Comparison of ENCODE assay signal across 1 mouse cellular context in the genomic region with DNA sequence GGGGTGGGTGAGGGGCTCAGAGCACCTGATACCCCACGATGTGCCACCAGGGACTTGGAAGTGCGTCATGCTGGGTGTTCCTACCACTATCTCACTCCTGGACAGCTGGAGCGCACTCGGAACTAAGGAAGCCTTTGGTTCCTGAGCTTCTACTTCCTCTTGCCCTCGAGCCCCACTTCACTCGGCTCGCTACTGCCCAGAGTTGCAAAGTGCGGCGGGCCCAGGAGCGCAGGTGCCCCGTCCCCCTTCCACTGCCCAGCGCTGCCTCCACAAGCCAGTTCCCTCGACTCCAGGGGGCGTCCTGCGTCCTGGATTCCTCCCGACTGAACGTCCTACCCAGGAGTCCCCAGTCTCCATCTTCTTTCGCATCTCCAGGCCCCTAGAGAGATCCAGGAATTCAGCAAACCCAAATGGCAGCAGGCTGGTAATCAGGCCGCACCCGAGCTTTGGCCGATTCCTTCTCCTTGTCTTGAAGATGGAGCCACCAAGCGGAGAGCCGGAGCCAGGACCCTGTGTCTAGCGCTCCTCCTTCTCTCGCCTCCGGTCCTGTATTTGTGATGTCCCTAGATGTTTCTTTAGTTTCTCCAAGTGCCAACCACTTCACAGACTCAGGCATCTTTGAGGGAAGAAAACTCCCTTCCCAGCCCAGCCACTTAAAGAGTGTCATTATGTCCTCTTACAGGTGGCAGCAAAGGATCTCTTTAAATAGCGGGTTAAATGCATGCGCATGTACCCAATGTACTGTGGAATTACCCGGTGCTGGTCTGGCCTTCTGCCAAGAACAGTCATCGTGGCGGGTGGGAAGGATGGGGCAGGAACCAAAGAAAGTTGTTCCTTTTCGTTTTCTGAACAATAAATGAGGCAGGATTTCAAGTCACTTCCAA.
A peak's percentile ranks its signal among the peaks of the same experiment; 100 is the strongest.
TF ChIP-seq lines count a peak whose summit lies in the region.

No protein-coding gene starts in this region.

TF ChIP-seq in CH12.LX, 34 proteins besides CTCF, POLR2A, EP300 and RAD21 (continued from another document):
- no peak for TF ChIP-seq USF1 (IDR thresholded peaks at IDR 0.05; ENCODE audit: low read depth, low read length)
- TF ChIP-seq POLR2AphosphoS2 (IDR thresholded peaks at IDR 0.05; ENCODE audit: low read depth, low read length): no peak
- TF ChIP-seq ZMIZ1 (IDR thresholded peaks at IDR 0.05; ENCODE audit: low read depth, low read length): no peak
- TF ChIP-seq MYC (IDR thresholded peaks at IDR 0.05; ENCODE audit: low read depth, low read length): no peak
- TF ChIP-seq KAT2A (IDR thresholded peaks at IDR 0.05; ENCODE audit: insufficient replicate concordance, low read length): no peak
- TF ChIP-seq MAZ (IDR thresholded peaks at IDR 0.05; ENCODE audit: low read depth, low read length): no peak
- TF ChIP-seq ELF1 (IDR thresholded peaks at IDR 0.05; ENCODE audit: low read depth, low read length): 0 out of 2 replicates have a peak, but pooled peaks have one; percentile 20
- TF ChIP-seq E2F4 (IDR thresholded peaks at IDR 0.05; ENCODE audit: insufficient replicate concordance, low read depth, low read length): no peak
- peak; percentile 37 for TF ChIP-seq SMC3 (IDR thresholded peaks at IDR 0.05; ENCODE audit: low read depth, low read length)
- TF ChIP-seq ZC3H11A (IDR thresholded peaks at IDR 0.05; ENCODE audit: low read depth, low read length): no peak
- no peak for TF ChIP-seq NELFE (IDR thresholded peaks at IDR 0.05; ENCODE audit: low read depth, low read length)
- peak; percentile 28 for TF ChIP-seq HCFC1 (IDR thresholded peaks at IDR 0.05; ENCODE audit: low read depth, low read length)
- peak; percentile 45; the same call in 1 of the 2 replicates for TF ChIP-seq MXI1 (IDR thresholded peaks at IDR 0.05; ENCODE audit: low read depth, low read length)
- TF ChIP-seq CHD2 (IDR thresholded peaks at IDR 0.05; ENCODE audit: low read length): peak; percentile 32; the same call in 1 of the 2 replicates
- TF ChIP-seq UBTF (IDR thresholded peaks at IDR 0.05; ENCODE audit: low read depth, low read length): peak; percentile 33; the same call in 1 of the 2 replicates
- TF ChIP-seq PAX5 (IDR thresholded peaks at IDR 0.05; ENCODE audit: low read length): no peak
- TF ChIP-seq NRF1 (IDR thresholded peaks at IDR 0.05; ENCODE audit: low read depth, low read length): peak; percentile 53; the same call in 1 of the 2 replicates
- no peak for TF ChIP-seq CHD1 (IDR thresholded peaks at IDR 0.05; ENCODE audit: low read depth, low read length)
- TF ChIP-seq ETS1 (conservative IDR thresholded peaks at IDR 0.05; ENCODE audit: low read depth, low read length): peak; percentile 4
